Mouse (Mus musculus): ENCODE measurements around the gene Cntn5. TPM values are rescaled to one million over a fixed set of nuclear protein-coding genes. Genes with fewer than 3 reads are reported as not detected.
A peak's percentile ranks its signal among the peaks of the same experiment; 100 is the strongest.
"Not testable (repeated sequence)": the region's sequence is repeated elsewhere in the genome, so short reads cannot be mapped to it uniquely, and the experiment has no call there.

The Cntn5 gene
- total RNA-seq, 2 experiments from 2014 or later: 22.0 to 22.9 TPM

- no peak for DNase-seq (ENCODE audit: low spot score in 2 of 2)
These were observed 247.3 kb downstream of the Cntn5 start for GRCm38 (mm10) chr9:10657144-10657748.

DNA sequence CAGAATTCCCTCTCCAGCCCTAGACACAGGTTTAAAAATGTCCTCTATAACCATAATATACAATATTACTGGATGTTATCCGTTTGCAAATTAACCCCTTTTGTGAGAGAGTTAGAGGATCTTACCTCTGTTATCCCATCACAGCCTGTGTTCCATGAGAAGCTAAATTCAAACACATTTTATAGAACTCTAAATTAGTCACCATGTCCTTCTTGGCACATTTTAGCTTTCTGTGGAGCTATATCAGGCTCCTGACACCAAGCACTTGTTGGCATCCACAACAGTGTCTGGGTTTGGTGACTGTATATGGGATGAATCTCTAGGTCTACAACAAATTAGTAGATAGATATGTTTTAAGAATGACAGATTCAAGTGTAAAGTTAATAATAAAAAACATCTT is 253.9 kb downstream of the Cntn5 start:
- DNase-seq (ENCODE audit: low spot score in 2 of 2): no peak

DNA sequence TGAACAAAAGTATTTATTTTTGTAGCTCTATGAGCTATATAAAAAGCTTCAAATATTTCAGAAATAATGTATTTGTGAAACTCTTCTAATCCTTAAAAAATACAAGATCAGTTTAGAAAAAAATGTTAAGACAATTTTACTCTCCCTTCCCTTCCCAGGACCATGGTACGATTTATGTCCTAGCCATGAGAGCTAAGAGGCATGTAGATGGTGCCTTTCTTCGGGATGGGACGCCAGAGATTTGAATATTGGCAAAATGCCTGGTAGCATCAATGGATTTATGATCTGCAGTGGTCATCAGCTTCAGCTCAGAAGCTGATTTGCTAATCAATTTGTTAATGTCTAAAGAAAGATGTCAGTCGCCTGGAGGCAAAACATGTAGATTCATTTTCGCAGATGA is 258.6 kb downstream of the Cntn5 start:
- no peak for DNase-seq (ENCODE audit: low spot score in 2 of 2)

GRCm38 (mm10) chr9:10645045-10645830 is 259.3 kb downstream of the Cntn5 start:
- DNase-seq (ENCODE audit: low spot score in 2 of 2): no peak

DNA sequence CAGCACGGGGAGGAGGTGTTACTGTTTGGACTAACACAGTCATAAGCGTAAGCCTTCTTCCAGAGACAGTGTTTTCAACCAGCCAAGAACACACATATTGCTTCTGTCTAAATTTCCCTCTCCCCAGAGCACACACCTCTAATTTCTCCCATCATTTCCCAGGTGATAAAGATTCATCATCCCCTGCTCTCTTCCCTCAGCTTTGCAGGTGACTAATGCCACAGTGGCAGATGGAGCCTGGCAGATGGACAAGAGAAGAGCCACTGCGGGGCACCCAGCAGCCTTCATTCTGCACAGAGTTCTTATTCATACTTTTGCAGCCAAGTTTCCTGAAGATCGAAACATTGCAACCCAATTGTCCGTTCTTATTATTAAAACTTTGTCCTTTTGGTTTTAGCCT is 286.5 kb downstream of the Cntn5 start:
- DNase-seq (ENCODE audit: low spot score in 2 of 2): peak; percentile 6 to 13

DNA sequence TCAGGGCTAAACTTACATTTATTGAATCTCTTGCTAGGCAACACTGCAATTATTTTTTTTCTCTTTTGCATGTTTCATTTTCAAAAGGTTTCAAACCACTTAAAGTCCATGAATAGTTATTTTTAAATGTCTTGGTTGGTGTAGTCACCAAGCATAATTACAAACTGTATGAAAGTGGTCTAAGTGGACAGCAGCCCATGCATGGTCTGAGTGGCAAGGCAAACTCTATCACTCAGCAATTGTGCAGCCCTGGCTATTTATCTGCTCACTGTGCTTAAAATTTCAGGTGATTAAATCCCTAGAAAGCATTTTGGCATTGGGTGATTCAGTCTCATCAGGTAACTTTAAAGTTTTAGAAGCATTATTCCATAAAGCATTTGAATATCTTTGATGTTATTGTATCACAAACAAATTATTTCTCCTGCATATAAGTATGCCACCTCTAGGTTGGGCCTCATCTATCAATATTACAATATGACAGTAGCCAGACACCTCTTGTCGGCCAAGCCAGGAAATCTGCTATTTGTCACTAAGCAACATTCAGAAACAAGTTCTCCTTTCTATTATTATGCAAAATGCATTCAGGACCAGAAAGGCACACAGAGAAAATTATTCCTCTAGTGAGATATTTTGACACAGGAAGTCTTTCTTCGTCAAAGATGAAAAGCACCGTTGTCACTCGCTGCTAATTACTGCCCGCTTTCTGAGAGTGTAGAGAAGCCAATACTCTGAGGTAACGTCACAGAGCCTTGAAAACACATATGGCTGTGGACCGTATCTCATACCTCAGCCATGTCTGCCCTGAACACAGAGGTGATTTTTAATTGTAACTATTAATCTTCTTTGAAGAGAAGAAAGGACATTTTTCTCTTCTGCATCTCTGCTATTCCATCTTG is 329.0 kb downstream of the Cntn5 start:
- no peak for DNase-seq (ENCODE audit: low spot score in 2 of 2)

DNA sequence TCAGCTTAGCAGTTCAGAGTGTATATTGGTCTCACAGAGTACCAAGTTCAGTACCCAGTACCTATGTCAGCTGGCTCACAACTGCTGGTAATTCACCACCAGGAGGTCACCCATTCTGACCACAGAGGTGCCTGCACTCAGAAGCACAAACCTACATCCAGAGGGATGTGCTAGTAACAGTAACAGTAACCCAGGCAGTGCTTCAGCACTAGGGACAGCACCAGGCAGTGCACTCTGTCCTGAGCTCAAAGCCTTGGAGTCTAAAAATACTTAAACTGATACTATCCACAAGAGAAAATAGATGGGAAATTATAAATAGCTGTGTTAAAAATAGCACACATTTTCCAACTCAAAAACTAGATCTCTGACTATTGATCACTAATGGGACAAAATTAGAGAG is 334.7 kb downstream of the Cntn5 start:
- DNase-seq (ENCODE audit: low spot score in 2 of 2): no peak

DNA sequence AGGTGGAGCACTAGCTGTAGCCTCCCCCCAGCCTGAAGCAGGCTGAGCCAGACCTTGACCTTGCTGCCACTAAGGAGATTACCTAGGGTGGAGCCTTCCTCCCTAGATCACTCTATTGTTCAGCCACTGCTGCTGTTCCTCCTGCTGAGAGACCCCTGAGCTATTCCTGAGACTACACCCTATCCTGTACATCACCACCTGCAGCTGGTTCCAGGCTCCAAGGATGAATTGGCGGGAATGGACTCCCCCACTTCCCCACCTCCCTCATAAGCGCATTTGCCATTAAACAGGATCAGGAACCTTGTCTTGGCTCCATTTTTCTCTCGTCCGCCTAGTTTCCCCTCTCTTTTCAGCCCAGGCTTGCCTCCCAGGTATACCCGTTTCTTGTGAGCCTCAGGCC is 363.7 kb downstream of the Cntn5 start:
- DNase-seq (ENCODE audit: low spot score in 2 of 2): not testable (repeated sequence)

- DNase-seq (ENCODE audit: low spot score in 2 of 2): no peak
These were observed 372.3 kb downstream of the Cntn5 start for GRCm38 (mm10) chr9:10532248-10532647.

DNA sequence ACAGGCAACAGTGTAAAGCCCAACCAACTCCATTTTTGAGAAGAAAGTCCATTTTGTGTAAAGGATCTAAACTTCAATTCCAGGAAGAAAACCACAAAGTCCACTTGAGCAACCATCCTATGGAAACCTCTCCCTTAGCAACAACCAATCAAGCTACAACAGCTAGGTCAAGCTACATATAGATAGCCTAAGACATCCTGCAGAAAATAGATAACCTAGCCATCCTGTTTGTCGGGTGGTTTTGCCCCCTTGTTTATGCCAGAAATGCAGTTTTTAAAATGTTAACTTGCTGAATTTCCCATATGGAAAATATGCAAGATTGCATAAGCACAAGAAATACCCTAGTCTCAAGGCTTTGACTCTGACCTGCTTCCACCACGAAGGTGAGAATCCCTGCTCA is 373.5 kb downstream of the Cntn5 start:
- no peak for DNase-seq (ENCODE audit: low spot score in 2 of 2)

DNA sequence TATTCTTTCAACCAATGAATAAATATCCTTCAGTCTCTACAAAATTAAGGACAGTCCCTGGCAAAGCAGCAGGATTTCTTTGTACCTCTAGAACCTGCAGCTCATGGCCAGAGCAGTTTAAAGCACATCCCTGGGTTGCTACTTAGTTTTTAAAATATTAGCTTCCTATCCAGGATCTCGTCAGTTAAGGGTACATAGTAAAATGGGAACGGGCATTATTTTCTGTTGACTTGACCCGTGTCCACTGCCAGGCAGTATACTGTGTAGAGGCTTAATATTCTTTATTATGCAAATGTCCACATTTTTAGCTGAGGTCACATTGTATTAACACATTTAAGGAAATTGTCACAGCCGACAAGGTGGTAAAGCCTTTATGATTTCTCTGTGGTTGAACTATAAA is 375.0 kb downstream of the Cntn5 start:
- DNase-seq (ENCODE audit: low spot score in 2 of 2): no peak

GRCm38 (mm10) chr9:10529113-10529512 is 375.5 kb downstream of the Cntn5 start:
- no peak for DNase-seq (ENCODE audit: low spot score in 2 of 2)

DNA sequence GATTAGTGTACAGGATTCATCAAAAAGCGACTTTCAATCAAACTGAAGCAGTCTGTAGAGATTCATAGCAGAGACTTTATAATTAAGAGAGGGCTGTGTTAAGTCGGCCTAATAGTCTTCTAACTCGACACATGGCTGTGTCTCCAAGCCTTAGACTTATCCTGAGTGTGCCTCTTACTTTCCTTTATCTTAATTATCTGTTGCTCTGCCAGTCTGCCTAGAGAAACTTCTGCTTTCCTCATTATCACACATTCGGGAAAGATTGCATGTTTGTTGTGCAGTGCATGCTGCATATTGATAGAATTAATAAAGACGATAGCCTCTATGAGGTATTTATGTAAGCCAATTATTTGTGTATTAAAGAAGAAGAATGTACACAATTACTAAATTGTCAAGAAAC is 375.9 kb downstream of the Cntn5 start:
- DNase-seq (ENCODE audit: low spot score in 2 of 2): no peak

DNA sequence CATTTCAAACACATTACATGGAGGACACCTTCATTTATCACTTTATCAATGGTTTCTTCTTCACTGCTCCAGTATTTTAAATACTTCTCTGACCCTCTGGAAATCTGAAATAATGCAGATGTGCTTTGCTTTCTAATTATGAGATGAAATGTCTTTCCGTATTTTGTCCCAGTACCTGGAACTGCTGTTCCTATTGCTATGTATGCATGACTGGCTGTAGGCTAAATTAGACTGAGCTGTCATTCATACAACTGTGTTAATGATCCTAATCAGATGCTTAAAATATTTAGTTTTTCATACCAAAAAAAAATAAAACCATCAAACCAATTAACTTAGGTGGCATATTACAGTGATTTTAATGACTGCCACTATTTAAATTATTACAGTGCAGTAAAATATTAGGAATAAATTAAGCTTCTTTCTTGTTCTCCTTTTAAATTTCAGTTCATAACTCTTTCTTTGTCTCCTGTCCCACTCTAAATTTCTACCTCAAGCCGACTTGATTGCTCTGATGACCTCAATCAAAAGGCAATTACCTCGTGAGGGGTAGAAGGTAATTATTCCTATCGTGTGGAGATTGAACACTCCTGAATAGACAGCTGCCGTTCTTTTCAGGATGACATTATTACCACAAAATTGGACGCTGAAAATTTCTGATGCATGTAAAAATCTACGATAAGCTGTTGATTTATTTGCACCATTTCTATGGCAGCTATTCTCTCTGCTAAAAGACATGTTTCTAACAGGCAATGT is 378.5 kb downstream of the Cntn5 start:
- no peak for DNase-seq (ENCODE audit: low spot score in 2 of 2)

DNA sequence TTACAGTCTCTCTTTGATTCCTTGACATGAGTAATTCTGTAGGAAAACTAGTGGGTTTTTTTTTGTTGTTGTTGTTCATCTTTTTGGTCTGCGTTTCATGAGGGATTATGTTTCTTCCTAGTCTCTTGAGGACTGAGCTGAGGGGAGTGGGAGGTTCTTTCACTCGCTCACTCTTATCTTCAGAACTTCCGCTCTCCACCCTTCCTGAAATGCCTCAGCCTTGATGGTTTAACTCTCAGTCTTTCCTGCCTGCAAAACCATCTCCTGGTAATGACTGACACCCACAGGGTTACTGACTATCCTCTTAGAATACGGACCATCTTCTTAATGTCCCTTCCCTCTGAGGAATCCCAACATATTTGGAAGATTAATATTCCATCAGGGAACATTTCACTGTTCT is 382.0 kb downstream of the Cntn5 start:
- no peak for DNase-seq (ENCODE audit: low spot score in 2 of 2)

GRCm38 (mm10) chr9:10521054-10521453 is 383.5 kb downstream of the Cntn5 start:
- no peak for DNase-seq (ENCODE audit: low spot score in 2 of 2)

- DNase-seq (ENCODE audit: low spot score in 2 of 2): no peak
These were observed 412.3 kb downstream of the Cntn5 start for GRCm38 (mm10) chr9:10492243-10492642.

DNA sequence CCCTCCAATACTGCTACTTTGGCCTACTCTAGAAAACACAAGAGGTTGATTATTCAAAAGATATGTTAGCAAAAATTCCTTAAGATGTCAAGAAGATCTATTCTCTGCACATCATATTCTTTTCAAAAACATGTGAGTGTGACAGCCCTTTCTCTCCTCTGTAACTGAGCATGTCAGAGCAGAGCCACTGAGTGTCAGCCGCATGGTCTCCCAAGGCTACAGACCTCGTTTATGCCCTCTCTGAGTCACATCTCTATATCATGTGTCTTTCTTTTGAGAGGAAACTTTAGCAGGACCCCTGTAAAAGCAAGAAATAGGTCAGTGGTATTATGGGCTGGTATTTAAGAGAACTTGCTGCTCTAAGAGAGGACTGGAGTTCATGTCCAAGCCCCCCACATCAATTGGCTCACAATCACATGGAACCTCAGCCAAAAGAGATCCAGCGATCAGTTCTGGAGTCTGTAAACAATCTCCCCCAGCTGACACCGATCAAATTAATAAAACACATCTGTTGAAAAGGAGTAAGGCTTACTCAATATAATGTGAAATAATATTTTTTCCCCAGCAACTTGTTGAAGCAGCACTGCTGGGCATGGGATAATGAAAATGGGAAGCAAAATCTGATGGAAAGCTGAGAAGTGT is 433.0 kb downstream of the Cntn5 start:
- DNase-seq (ENCODE audit: low spot score in 2 of 2): no peak

- no peak for DNase-seq (ENCODE audit: low spot score in 2 of 2)
These were observed 439.8 kb downstream of the Cntn5 start for GRCm38 (mm10) chr9:10464758-10465157.

DNA sequence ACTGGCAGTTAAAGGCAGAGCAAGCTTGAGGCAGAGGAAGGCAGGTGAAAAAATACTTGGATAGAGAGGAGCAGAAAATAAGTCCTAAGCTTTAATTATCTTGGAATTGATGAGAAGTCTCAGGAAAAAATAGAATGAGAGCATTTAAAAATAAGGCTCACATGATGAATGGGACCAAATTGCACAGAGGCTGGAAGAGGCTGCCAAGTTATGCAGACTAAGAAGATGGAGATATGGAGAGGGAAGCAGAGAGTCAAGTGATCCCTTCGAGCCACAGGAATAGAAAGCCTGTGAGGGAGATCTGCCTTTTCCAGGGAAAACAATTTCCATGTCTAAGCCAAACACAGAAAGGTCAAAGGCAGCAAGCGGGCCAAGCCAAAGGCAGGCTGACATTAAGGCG is 446.7 kb downstream of the Cntn5 start:
- no peak for DNase-seq (ENCODE audit: low spot score in 2 of 2)
